Mouse (Mus musculus) stomach, embryonic 14.5 days (tissue): ENCODE measurements around the gene Brd3os. TPM values are rescaled to one million over a fixed set of nuclear protein-coding genes. Genes with fewer than 3 reads are reported as not detected.
A peak's percentile ranks its signal among the peaks of the same experiment; 100 is the strongest.

Source experiments
- ATAC-seq: fragments of 200-750 bp; cut with Nextera tagmentation; 2 replicates; pipeline ENCODE4 v1.8.0; 2017; ENCODE audit warnings: low read depth, moderate TSS enrichment; ENCODE audit not compliant: insufficient number of reproducible peaks, insufficient read depth, low FRiP score
- H3K27ac ChIP-seq: fragments of 300-500 bp; sonication (generic); 2 replicates; pipeline ENCODE4 v1.5.1; 2014; ENCODE audit warnings: mild to moderate bottlenecking, low read length, moderate library complexity, mixed read lengths
- H3K27me3 ChIP-seq: fragments of 300-500 bp; sonication (generic); 2 replicates; pipeline ENCODE4 v1.6.1; 2014; ENCODE audit warnings: low read length, control low read depth, mixed read lengths; ENCODE audit not compliant: control insufficient read depth, insufficient read depth
- H3K36me3 ChIP-seq: fragments of 300-500 bp; sonication (generic); 2 replicates; pipeline ENCODE4 v1.6.1; 2014; ENCODE audit warnings: mild to moderate bottlenecking, control low read depth, low read length, moderate library complexity, mixed read lengths; ENCODE audit not compliant: control insufficient read depth, insufficient read depth
- H3K4me1 ChIP-seq: fragments of 300-500 bp; sonication (generic); 2 replicates; pipeline ENCODE4 v1.6.1; 2014; ENCODE audit warnings: low read length, control low read depth, mixed read lengths; ENCODE audit not compliant: control insufficient read depth, insufficient read depth
- H3K4me2 ChIP-seq: fragments of 300-500 bp; sonication (generic); replicated peaks from 2 replicates; pipeline ENCODE4 v1.6.1; 2014; ENCODE audit warnings: low read depth, low read length, control low read depth
- H3K4me3 ChIP-seq: fragments of 300-500 bp; sonication (generic); 2 replicates; pipeline ENCODE4 v1.5.1; 2014; ENCODE audit warnings: low read depth, low read length, control low read depth
- H3K9ac ChIP-seq: fragments of 300-500 bp; sonication (generic); replicated peaks from 2 replicates; pipeline ENCODE4 v1.6.1; 2014; ENCODE audit warnings: low read depth, mild to moderate bottlenecking, control low read depth, low read length, moderate library complexity, mixed read lengths
- H3K9me3 ChIP-seq: fragments of 300-500 bp; sonication (generic); 2 replicates; pipeline ENCODE4 v1.6.1; 2016; ENCODE audit warnings: low read depth, low read length, control low read depth; ENCODE audit not compliant: control insufficient read depth
- WGBS: fragments of 180-500 bp; shearing (Covaris S2); extraction: QIAGEN DNeasy Blood & Tissue Kit; methylation state at CpG from one replicate; pipeline ENCODE4 v1.1.7; 2014; 5-methylcytosine and 5-hydroxymethylcytosine counted together
- polyA plus RNA-seq: library from polyadenylated mRNA; unstranded; fragments of >200 nt; fragmentation: Nextera tagmentation; extraction: Ambion mirVana; gene quantifications from 2 replicates; pipeline ENCODE4 v1.2.1, GENCODE M21; 2014

Gene Brd3os
- polyA plus RNA-seq, 1 experiment from 2014 or later, result 11.5 TPM

DNA sequence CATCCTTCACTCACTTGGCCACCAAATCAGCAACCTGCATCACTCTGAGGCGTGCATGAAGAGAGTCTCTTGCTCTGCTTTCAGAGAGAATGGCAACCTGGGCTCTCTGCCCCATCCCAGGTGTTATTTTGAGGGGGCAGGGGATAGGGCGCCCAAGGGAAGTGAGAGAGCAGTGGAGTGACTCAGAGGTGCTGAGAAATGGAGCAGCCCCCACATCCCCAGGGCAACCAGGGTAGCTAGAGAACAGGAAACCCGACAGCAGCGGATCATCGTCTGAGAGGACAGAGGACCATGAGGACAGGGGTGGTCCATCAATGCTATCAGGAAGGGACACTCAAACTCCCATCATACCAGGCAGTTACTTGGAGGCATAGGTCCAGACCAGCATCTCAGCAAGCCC is 35.2 kb upstream of the Brd3os start:
- H3K36me3 ChIP-seq, result no peaks in the 10 kb centered on the region

DNA sequence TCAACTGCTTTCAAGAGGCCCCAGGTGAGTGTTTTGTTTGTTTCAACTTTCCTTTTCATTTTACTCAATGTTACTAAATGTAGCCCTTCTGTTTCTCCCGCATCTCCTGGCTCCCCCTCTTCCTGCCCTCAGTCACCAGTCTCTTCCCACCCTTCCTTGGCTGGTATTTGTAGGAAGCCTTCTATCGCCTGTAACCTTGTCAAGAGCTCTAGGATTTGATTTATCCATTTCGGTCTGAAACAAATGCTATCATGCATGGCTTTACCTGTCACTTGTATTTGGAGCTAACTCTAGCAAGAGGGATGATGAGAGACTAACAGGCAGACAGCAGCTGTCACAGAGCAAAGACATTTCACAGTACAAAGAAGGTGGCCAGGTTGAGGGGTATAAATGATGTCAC is 33.9 kb upstream of the Brd3os start:
- H3K4me3 ChIP-seq, result no peak overlapping the region
- no peaks in the 10 kb centered on the region for H3K36me3 ChIP-seq
- no peak overlapping the region for H3K27ac ChIP-seq
- H3K4me1 ChIP-seq, result peaks cover 46% of the 10 kb centered on the region
- ATAC-seq, result no peak
- H3K27me3 ChIP-seq, result no peaks in the 10 kb centered on the region
- no peak overlapping the region for H3K9ac ChIP-seq
- WGBS, result 60% methylated on average over 3 of the region's 3 CpGs
- H3K4me2 ChIP-seq, result no peak overlapping the region
- no peaks in the 10 kb centered on the region for H3K9me3 ChIP-seq

More for the DNA sequence above, 35.2 kb upstream of the Brd3os start:
- Histone ChIP-seq H3K4me2 (no peak overlapping the region), H3K27ac (no peak overlapping the region), H3K4me1 (peaks cover 35% of the 10 kb centered on the region), H3K4me3 (no peak overlapping the region), H3K9me3 (no peaks in the 10 kb centered on the region), H3K27me3 (no peaks in the 10 kb centered on the region), H3K9ac (no peak overlapping the region)
- no peak for ATAC-seq
- 81% methylated on average over 5 of the region's 5 CpGs for WGBS

GRCm38 (mm10) chr2:27410518-27411140 is 31.5 kb upstream of the Brd3os start:
- Histone ChIP-seq H3K9me3 (no peaks in the 10 kb centered on the region), H3K36me3 (no peaks in the 10 kb centered on the region), H3K4me2 (no peak overlapping the region), H3K27me3 (no peaks in the 10 kb centered on the region), H3K4me3 (no peak overlapping the region), H3K4me1 (peaks cover 54% of the 10 kb centered on the region), H3K27ac (peak overlapping the region; percentile 33; the same call in 1 of the 2 replicates), H3K9ac (no peak overlapping the region)
- WGBS, result 69% methylated on average over 6 of the region's 6 CpGs
- no peak for ATAC-seq

DNA sequence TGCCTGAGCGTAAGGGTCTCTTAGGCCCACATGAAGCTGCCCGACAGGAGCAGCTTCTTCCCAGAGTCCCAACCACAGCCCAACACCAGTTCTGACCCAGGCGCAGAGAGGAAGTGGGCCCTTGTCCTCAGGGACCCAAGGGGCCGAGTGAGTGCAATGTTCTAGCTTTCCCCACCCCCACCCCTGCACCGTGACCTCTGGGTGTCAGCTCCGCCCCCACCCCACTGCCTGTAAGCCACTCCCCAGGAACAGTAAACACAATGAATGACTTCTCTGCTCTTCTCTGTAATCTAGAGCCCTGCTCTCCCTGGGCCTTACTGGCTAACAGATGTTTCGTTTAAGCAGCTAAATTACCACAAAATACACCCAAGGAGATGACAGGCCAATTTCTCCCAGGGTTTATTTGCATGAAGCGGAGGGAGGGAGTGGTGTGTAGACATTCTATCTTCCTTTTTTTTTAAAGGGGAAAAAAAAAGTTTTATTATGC is 30.4 kb upstream of the Brd3os start:
- Histone ChIP-seq H3K4me3 (no peak overlapping the region), H3K9ac (no peak overlapping the region), H3K9me3 (no peaks in the 10 kb centered on the region), H3K27me3 (no peaks in the 10 kb centered on the region), H3K27ac (peak overlapping the region; percentile 89), H3K36me3 (no peaks in the 10 kb centered on the region), H3K4me2 (peak overlapping the region; percentile 30; the same call in 1 of the 2 replicates), H3K4me1 (peaks cover 61% of the 10 kb centered on the region)
- WGBS, result 16% methylated on average over 8 of the region's 8 CpGs
- ATAC-seq, result peak; percentile 67; the same call in 1 of the 2 replicates

DNA sequence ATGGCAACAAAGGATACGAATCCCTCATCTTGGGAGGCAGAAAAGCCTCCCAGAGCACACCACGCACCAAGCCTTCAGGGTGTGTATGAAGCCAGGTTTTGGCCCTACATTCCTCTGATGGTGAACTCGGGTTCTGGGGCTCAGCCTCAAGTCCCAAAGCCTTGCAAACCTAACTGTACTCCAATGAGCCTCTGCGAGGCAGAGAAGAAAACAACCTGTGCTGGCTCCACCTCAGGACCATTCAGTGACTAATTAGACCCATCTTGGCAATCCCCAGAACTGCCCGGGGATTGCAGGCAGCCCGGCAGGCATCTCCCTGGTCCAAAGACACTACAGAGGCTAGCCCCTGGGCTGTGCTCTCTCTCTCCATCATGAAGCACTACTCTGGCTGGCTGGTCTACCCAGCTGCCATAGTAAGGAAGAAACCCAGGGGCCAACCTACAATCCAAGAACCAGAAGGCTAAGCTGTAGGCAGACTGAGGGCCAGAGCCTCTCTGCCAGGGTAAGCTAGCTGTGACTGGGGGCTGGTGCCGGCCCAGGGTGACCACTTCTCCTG is 29.8 kb upstream of the Brd3os start:
- H3K36me3 ChIP-seq, result no peaks in the 10 kb centered on the region
- ATAC-seq, result no peak
- no peak overlapping the region for H3K9ac ChIP-seq
- no peaks in the 10 kb centered on the region for H3K9me3 ChIP-seq
- no peak overlapping the region for H3K4me3 ChIP-seq
- H3K27ac ChIP-seq, result peak overlapping the region; percentile 89
- peak overlapping the region; percentile 30 for H3K4me2 ChIP-seq
- WGBS, result 16% methylated on average over 7 of the region's 7 CpGs
- H3K4me1 ChIP-seq, result peaks cover 63% of the 10 kb centered on the region
- no peaks in the 10 kb centered on the region for H3K27me3 ChIP-seq

DNA sequence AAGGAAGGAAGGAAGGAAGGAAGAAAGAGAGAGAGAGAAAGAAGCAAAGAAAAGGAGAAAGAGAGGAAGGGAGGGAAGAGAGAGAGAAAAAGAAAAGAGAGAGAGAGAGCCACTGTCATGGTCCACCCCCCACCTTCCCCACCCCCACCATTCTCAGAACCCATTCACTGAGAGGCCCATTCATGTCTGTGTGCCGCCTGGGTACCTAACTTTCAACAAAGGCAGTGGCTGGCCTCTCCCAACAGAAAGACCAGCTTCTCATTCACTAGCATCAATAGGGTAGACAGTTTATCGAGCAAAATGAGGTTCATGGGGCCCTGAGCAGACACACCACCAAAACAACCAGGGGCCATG is 28.6 kb upstream of the Brd3os start:
- Histone ChIP-seq H3K27me3 (no peaks in the 10 kb centered on the region), H3K36me3 (no peaks in the 10 kb centered on the region), H3K4me3 (no peak overlapping the region), H3K9me3 (no peaks in the 10 kb centered on the region), H3K9ac (no peak overlapping the region), H3K27ac (peak overlapping the region; percentile 77), H3K4me1 (peaks cover 73% of the 10 kb centered on the region), H3K4me2 (no peak overlapping the region; the same call in 1 of the 2 replicates)
- 53% methylated on average over 2 of the region's 2 CpGs for WGBS
- no peak for ATAC-seq

GRCm38 (mm10) chr2:27413936-27414657 is 28.0 kb upstream of the Brd3os start:
- no peak overlapping the region for H3K9ac ChIP-seq
- WGBS, result 27% methylated on average over 16 of the region's 16 CpGs
- no peaks in the 10 kb centered on the region for H3K9me3 ChIP-seq
- peaks cover 79% of the 10 kb centered on the region for H3K4me1 ChIP-seq
- H3K4me2 ChIP-seq, result peak overlapping the region; percentile 16
- H3K27ac ChIP-seq, result peak overlapping the region; percentile 77
- no peaks in the 10 kb centered on the region for H3K36me3 ChIP-seq
- ATAC-seq, result peak; percentile 88
- no peaks in the 10 kb centered on the region for H3K27me3 ChIP-seq
- H3K4me3 ChIP-seq, result no peak overlapping the region

DNA sequence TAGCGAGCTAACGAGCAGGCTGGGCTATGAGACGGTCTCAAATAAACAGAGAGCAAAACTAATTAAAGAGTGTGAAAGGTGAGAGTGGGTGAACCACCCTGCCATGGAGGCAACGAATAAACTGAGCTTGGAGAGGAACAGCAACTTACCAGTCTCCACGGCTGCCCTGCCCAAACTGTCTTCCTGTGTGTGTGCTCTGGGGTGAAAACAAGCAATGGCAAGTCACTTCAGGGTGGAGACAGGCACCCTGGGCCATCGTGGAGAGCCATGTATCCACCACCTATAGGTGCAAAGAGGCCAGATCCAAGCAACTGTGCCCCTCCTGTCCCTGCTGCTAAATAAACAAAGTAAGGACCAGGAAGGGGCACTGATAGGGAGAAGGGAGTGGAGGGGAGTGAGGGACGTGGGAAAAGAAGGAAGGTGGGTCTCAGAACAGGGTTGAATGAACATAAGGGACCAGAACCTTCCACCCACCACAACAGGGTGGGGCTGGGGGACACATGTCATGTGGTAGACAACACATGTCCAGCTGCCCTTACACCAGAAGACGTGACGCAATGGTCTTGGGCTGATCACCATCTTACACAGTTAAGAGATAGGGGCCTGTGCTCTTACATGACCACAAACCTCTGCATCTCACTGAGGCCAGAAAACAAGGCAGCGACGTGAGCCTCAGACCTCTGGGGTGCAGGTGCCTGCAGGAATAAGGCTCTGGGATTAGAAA is 26.9 kb upstream of the Brd3os start:
- H3K27ac ChIP-seq, result peak overlapping the region; percentile 77
- no peak overlapping the region for H3K9ac ChIP-seq
- 57% methylated on average over 11 of the region's 11 CpGs for WGBS

More for the DNA sequence above, 26.9 kb upstream of the Brd3os start:
- no peaks in the 10 kb centered on the region for H3K9me3 ChIP-seq
- H3K27me3 ChIP-seq, result no peaks in the 10 kb centered on the region
- H3K4me3 ChIP-seq, result no peak overlapping the region
- H3K4me1 ChIP-seq, result peaks cover 89% of the 10 kb centered on the region
- no peak for ATAC-seq
- H3K4me2 ChIP-seq, result peak overlapping the region; percentile 20; the same call in 1 of the 2 replicates
- H3K36me3 ChIP-seq, result no peaks in the 10 kb centered on the region
